Mouse (Mus musculus): Measurements from ENCODE around the gene Fbxl21.

Gene Fbxl21

DNA sequence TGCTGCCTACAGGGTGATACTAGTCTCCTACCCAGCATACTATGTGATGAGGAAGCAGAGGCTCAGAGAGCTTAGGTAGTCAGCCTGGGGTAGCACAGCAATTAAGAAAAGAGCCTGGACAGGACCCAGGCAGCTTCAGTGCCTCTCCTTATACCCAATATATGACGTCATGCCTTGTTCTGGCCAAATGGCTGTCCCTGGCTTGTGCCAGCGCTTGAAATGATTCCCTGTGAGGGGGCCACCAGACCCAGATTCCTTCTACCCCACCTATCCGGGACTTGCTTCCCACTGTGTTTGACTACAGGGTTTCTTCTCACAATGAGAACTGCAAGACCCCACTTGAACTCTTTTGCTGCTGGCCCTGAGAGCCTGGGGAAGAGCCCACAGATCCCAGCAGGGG lies 59.2 kb downstream of the Fbxl21 start:
- no peak for DNase-seq (ENCODE audit: low read depth, low spot score)

DNA sequence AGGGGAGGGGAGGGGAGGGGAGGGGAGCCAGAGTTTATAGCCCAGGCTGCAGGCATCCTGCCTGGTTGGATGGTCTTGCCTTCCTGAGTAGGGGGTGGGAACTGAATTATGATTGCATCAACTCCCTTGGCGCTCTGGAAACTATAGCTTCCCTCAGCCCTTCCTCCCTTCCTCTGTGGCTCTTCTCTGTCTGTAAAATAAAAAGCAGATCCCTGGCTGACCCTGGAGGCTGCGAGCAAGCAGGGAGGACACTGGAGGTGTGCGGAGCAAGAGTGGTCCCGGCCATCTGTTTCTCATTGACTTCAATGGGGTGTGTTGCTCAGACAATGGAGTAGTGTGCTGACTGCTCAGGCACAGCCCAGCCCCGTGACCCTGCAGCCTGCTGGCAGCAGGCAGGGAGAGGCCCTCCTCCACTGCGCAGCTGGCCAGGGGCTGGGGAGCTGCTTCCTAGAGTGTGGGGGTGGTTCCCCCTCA lies 59.7 kb downstream of the Fbxl21 start:
- no peak for DNase-seq (ENCODE audit: low read depth, low spot score)

DNA sequence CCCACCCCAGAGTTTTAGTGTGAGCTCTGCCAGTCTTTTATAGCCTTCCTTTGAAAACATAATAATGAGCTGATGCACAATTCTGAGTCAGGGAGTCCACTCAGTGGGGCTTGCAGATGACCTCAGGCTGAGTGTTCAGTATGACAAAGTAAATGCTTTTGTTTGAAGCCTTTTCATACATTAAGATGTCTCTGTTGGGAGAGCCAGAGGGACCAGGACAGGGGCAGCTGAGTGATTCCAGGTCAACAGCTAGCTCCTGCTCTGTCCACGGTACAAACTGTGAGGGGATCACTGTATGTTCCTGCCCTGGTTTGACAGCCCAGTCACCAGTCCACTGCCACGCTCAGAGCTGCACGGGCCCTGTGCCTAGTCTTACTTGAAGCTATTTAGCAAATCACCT lies 60.4 kb downstream of the Fbxl21 start:
- DNase-seq (ENCODE audit: low read depth, low spot score) = no peak

DNA sequence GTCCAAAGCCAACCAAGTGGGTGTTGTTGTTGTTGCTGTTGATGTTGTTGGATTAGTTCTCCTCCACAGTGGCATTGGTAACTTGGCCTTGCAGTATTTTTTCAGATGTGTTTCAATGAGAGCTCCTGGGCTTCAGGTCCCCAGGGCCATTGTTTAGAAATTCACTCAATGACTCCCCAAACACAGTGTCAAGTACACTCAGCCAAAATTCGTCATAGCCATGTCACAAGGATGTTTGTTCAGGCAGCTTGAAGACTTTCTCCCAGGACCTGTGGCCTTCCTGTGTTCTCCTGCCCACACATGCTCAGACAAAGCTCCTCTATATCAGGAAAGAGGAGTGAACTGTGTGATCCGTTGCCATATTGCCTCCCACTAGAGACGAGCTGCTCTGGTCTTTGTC lies 63.8 kb downstream of the Fbxl21 start:
- no peak for DNase-seq (ENCODE audit: low read depth, low spot score)
